Mouse (Mus musculus) right cerebral cortex, adult 18-20 months (tissue): ENCODE measurements around the gene Grip1.

Experiments used
- DNase-seq: peaks from one replicate; pipeline ENCODE4 v3.0.0; 2022; ENCODE audit warnings: mixed read lengths

Gene Grip1

DNA sequence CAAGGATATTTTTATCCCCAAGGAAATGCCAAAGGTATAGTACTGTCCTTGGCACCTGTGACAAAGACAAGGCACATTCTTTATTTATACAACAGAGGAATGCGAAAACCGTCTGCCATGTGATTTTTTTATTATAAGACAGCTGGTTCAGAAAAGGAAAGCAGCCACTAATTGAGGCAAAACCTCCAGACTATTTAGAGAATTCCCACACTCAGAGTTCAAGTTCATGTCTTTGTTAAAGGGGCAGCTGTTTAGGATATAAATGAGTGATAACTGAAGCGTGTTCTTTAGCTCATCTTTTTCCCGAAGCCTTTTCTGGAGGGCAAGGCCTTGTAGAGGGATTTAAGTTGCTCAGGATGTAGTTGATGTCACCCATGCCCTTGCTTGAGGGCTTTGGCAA lies 126.4 kb downstream of the Grip1 start:
- no peak for DNase-seq

DNA sequence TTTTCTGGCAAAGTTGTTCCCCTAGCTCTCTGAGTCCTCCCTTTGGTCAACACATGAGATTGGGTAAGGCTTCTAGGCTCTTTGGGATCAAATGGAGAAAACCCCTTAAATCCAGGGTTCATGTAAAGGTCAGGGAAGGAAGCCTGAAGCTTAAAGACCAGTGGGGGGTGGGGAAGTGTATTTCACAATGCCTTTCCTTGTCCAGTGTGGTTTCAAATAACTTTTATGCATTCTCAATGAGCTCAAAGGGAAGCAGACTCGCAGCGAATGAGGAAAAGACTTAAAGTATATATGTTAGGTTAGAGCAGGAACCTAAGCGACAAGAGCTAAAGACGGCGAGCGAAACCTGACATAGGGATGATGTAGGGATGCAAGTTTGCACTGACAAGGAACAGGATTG lies 131.0 kb downstream of the Grip1 start:
- DNase-seq = no peak

DNA sequence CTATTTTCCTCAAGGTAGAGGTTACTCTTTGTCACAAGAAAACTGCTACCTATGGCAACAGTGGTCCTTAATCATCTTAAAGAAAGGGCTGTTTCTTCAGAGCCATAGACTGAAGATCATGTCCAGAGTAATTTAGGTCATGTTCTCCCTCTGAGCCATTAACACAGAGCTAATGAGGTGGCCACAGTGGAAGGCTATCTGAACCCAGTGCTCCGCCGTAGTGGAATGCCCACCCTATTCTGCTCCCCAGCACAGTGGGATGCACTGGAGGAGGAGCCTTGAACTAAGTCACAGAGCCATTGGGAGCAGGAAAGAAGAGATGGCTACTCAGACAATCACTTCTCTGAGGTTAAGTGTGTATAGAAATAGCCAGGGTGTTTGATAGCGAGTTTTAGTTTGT lies 133.3 kb downstream of the Grip1 start:
- DNase-seq = no peak

DNA sequence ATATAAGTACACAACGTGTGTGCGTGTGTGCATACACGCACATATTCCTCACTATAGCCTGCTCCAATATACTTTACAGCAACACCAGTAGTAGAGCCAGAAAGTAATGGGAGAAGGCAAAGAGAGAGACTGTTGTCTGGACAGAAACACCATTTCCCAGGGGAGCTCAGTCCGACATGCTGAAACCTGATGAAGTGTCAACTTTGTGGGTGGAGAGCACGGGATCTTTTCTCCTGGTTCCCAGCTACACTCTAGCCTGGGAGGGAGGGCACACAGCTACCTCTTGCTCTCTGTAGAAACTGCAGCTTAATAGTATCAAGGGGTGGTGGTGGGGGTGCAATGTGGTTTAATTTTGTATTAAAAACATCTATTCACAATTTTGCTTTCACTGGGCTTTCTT lies 143.2 kb downstream of the Grip1 start:
- DNase-seq = no peak

DNA sequence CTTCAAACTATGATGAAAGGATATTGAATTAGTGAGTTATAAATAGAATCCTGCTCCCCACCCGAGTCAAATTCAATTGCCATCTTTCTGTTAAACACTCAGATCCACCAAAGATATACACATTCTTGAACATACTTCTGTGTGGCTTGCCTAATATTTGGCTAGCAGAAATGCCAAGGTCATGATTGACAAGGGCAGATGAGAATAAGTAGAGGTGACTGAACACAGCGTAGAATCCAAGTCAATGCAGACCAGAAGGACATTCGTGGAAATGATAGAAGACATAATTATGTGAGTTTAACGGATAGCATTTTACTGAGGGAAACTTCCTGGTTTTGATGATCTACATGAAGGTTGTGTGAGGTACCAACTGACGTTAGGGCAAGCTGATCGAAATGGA lies 153.9 kb downstream of the Grip1 start:
- no peak for DNase-seq

DNA sequence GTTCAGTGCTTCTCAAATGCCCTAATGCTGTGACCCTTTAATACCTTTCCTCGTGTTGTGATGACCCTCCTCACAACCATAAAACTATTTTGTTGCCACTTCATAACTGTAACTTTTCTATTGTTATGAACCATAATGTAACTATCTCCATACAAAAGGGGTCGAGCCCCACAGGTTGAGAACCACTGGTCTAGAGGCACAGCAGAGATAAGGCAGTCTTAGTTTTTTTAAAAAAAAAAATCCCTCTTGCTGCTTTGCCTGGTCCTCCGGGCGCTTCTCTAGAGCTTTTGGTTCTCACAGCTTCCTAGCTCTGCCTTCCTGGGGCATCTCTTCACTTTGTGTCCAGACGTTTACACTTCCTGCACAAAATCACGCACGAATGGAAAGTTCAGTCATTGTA lies 155.4 kb downstream of the Grip1 start:
- no peak for DNase-seq

DNA sequence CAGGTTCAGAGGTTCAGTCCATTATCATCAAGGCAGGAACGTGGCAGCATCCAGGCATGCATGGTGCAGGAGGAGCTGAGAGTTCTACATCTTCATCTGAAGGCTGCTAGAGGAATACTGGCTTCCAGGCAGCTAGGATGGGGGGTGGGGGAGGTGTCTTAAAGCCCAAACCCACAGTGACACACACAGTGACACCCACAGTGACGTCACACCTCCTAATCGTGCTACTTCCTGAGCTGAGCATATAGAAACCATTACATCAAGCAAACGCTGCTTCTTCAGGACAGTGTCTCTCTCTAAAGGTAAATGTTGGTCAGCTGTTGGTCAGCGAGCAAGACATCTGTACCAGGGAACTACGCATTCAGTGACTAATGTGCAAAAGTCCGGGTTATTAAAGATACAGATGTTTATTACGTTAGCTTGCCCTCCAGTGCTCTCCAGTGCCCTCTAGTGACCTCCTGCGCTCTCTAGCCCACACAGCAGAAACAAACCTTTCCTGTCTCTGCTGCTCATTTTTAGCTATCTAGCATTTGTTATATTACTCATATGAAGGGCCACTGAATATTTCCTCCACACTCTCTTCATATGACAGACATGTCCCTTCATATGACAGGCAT lies 156.8 kb downstream of the Grip1 start:
- DNase-seq = no peak

DNA sequence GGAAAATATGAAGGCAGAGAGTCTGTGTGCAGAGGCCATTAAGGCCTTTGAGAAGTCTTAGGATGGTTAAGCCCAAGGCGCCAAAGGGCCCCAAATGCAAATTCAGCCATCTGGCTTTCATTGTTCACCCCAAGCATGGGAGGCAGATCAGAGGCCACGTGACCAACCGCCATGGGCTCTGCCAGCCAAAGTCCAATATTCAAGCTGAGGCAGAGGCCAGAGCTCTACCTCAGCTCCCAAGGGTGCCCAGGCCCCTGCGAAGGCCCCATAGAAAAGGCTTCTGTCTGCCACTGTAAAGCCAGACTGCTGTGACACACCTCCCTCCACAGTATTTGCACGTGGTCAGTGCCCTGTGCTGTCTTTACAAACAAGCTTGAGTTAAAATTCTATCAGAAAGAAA lies 158.4 kb downstream of the Grip1 start:
- no peak for DNase-seq

DNA sequence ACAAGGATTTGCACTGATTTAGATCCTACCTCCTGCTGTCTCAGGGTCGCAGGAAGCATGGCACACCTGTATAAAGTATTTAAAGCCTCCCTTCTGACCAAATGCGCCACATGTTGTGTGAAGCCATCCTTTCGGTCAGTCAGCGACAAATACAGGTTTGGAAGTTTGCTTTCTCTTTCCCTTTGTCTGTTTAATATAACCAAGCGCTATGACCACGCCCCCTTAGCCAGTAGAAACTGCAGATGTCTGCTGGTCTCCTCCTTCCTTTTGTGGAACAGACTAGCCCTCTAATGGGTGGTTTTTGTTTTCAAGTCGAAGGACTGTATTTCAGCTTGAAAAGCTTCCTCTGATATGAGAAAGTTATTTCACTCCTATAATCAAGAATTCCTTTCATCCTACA lies 161.1 kb downstream of the Grip1 start:
- DNase-seq = no peak

DNA sequence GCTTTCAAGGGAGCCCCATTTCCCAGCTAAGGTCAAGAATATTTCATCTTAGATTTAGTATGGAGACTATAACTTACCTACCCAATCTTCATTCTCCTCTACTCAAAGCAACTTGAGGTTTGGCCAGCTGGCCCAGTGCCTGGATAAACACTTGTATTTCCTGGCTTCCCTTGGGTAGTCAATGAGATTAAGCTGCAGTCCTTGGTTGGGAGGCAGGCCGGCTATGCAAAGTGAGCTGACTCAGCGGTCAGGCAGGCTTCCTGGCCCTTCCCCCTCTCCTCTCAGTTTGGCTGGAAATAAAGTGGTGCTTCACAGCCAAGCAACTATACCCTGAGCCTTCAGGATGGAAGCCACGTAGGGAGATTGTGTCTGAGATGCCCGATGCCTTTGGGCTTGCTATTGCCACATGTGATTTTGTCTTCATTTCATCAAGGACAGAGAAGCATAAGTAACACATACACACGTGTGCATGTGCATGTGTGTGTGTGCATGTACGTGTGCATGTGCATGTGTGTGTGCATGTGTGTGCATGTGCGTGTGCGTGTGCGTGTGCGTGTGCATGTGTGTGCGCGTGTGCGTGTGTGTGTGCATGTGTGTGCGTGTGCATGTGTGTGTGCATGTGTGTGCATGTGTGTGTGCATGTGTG lies 161.7 kb downstream of the Grip1 start:
- peak; percentile 23 for DNase-seq

DNA sequence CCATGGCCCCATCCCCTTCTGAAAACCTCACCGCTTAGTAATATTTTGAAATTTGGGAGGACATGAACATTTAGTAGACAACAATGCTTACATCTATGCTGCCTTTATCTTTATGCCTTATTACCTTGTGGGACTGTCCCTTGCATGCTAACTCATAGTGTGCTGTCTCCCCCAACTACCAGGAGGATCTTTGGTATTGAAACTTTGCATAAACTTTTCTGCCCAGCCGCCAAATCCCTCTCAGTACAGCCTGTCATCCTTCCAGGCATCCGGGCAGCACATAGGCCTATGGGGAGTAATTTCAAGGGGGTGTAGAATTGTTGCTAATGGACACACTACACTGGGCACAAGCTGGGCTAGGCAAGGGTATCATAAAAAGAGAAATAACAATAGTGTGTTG lies 162.4 kb downstream of the Grip1 start:
- DNase-seq = no peak

DNA sequence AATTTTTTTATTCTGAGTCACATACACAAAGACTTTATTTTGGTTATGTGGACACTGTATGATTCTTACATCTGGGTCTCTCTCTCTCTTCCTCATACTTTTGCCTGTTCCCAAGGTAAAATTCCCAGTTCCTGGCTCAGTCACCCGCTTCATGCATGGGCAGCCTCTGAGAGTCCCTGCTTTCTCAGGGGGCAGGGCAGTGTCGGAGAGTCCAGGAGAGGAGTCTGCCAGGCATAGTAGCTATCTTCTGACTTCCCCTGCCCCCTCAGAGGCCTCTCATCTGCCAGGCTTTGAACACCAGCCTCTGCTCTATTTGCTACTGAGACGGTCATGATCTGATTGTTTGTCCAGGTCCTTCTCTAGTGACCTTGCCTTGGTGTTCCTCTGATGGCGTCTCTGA lies 175.0 kb downstream of the Grip1 start:
- DNase-seq = no peak

DNA sequence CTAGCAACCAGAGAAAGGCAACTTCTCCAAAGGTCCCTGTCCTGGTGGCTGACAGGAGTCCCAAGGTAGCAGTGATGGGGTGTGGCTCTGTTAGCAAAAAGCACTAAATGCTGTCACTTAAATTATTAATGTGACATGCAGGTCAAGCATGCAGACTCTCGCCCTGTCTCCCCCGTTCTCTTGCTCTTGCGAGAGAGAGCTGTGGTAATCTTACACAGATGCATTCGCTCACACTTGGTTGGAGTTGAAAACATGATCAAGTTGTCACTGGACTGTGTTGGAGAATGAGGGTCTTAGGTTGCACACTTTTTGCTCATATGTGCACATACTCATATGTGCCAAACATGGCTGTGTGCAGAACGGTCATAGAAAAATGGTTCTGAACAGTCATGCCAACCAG lies 176.8 kb downstream of the Grip1 start:
- DNase-seq = no peak

DNA sequence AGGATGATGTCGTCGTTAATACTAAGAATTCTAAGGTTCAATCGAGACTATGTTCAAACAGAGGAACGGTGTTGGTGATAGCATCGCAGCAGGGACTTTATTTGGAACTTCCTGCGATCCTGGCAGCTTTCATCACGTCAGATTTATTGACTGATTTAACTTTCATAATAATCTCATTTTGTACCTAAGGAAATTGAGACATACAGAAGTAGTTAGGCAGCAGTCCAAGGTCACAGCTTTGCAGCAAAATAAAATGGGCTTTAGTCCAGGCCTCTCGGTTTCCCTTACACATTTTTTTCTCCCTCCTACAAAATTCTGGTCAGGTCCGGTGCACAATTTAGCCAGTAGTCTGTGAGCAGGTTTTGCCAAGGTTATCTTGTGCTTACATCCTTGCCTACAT lies 178.3 kb downstream of the Grip1 start:
- DNase-seq = no peak

DNA sequence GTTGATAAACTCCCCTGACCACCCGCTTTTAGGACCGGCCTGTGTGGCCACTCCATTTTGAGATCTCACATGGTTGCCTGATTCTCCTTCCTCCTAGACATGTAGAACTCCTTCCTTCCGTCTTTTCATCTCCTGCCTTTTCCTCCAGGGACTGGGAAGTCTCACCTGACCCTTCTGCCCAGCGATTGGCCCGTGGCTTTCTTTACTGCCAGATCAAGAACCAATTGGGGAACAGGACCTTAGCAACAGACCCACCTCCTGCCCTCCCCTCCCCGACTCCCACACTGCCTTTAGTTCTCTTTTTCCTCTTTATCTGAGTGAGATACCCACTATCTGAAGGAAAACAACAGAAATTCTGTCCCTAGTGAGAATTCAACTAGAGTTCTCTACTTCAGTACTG lies 180.9 kb downstream of the Grip1 start:
- DNase-seq = no peak

DNA sequence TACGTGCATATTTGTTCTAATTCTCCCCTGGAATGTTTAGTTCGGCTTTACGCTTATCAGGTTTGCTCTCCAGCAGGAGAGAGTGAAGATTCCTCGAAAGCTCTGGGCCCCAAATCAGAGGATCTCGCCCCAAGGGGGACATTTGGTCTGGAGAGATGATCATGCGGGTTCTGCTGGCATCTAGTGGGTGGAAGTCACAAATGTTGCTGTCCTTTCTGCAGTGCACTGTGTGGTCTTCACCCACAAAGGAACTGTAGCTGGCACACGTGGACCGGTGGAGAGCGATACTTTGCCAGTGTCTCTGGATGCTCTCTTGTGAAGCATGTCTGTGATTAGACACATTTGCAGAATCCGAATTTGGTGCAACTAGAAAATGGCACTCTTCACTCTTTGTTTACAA lies 186.9 kb downstream of the Grip1 start:
- no peak for DNase-seq

DNA sequence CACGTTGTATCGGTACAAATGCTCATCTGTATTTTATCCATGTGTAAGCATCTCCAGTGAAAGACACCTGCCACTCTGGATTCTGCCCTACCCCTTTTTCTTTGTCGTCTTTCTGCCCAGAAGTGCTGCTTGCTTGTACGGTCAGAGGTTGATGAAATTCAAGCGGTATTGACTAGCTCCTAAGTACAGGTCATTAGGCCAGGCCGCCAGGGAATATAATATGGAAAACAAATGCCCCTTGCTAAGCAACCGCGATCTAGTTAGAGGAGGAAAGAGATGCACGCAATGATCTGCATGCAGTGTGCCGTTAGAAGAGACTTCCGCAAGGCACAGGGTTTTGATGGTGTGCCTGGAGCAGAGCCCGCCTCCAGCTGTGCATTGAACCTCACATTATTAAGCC lies 187.4 kb downstream of the Grip1 start:
- DNase-seq = no peak

DNA sequence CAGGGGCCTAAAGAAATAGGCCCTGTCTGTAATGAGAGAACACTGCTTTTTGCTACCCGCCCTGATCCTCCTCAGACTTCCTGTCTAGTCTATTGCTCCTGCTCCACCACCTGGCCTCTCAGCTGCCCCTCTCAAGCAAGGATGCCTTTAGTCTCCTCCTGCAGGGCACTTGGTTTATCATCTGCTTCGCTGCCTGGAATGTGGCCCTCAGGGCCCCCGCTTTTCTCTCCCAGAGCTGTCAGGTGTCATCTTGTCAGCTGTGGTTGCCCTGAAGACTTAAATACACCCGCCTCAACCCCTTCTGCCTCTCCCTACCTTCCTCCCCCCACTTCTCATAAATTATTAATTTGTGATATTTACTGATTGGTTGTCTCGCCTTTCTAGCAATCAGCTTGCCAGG lies 190.7 kb downstream of the Grip1 start:
- no peak for DNase-seq

DNA sequence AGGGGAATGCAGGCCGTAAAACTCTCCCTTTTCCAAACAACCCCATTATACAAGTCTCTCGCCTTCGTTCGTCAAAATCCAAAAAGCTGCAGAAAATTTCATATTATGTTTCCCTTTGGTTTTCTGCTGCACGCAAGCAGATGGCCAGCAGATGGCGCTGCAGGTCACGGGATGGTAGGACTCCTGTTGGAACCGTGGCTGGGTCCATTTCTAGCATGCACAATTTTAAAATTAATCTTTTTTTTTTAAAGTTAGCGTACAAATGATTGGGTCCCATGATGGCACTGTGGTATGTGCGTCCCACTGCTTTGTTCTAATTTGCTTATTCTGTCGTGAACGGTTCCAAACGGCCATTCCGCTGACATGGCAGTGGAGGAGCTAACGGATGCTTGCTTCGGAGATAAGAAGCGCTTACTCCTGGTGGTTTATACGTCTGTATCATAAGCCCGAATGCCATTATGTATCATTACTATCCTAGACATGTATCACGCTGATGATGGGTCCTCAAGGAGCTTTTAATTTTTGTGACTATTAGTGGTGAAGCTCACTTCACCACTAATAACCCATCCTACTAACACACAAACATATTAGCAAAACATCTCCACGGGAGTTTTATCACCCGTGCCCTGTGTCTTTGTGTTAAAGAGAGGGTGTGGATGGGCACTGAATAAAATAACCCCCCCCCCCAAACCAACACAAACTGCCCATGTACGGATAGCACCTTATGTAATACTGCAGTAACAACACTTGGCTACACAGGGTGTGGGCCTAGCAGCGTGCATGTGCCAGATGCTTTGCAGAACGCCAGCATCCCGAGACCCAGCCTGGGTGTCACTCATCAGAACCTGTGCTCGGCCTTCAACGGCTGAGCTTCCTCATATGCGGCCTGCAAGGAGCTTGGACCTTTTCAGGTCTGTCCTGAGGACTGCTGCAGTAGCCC lies 193.1 kb downstream of the Grip1 start:
- peak; percentile 30 for DNase-seq

DNA sequence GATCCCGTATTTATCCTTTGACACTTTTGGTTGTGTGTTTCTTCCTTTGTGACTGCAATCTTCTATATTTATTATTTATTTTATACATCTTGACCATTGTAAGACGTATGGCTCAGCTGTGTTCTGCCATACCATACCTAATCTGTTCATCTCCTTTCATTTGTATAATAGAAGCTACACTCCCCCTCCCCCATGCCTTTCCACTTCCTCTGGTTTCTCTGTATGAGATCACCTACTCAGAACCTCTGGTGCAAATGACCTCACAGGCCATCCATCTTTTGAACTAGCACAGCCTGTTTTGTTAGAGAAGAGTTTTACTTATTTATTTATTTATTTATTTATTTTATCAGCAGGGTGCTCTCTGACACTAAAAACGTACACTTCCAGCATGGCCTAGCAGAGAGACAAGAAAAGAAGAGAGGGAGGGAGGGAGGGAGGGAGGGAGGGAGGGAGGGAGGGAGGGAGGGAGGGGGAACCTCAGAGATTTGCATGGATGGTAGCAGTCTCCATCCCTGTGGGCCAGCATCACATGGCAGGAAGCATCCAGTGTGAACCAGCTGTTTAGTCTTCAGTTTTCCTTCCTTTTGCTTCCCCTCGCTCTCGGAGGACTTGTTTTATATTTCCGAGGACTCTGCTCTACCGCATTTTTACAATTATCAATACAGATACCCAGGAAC lies 207.2 kb downstream of the Grip1 start:
- DNase-seq = no peak

DNA sequence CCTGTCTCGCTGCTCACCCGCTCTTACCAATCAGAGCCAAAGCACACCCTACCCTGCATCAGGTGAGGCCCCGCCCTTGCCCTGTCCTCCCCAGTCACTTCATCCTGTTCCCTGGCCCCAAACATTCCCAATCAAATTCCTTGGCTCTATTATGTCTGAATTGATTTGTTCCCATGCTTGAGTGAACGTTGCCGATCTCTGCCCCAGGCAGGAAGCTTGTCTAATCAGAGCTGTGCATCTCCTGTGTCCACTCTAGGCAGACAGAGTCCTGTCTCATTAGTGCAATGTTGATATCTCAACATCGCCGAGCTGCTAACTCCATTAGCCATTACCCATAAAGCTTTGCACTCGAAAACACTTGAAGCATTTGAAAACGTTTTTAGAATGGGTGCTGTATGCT lies 210.0 kb downstream of the Grip1 start:
- DNase-seq = no peak

DNA sequence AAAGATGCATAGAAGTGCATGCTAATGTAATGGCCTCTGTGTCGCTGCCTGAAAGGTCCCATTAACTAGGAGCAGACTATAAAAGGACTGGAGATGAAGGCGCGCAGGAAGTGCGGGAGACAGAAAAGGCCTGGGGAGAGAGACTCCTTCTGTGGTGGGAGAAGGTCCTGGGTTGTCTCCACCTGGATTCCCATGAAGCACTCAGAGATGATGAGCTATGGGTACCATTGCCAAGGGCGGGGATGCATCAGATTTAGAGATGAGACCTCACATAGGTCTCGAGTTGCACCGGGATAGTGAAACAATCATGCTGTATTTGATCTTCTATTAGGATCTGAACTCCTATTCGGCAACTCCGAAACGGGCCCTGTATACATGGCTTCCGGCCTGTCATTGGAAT lies 212.8 kb downstream of the Grip1 start:
- no peak for DNase-seq

DNA sequence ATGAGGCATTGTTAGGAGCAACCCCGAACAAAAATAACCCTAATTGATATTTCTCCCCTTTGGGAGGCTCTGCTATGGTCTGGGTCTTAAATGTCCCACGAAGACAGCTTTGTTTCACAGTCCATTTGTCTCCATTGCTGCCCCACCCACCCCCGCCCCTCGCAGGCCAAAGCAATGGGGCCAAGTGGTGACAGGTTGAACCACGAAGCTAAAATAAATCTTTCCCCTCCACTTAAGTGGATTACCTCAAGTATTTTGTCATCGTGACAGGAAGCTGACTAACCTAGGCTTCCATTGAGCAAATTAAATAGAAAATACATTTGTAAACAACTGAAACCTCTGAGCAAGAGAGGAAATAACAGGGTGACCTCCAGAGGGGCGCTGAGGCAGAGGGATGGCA lies 216.8 kb downstream of the Grip1 start:
- no peak for DNase-seq
